Mouse (Mus musculus) heart, embryonic 10.5 days (tissue): ENCODE results near the gene Spata13. TPM values are rescaled to one million over a fixed set of nuclear protein-coding genes. Genes with fewer than 3 reads are reported as not detected.

Source experiments
- DNase-seq: peaks from one replicate; pipeline ENCODE4 v3.0.0-alpha.2; 2017; ENCODE audit warnings: low spot score
- H3K27ac ChIP-seq: fragments of 300-500 bp; sonication (generic); 2 replicates; pipeline ENCODE4 v1.5.1; 2016; ENCODE audit warnings: mild to moderate bottlenecking
- H3K27me3 ChIP-seq: fragments of 300-500 bp; sonication (generic); 2 replicates; pipeline ENCODE4 v1.6.1; 2016; ENCODE audit warnings: mild to moderate bottlenecking; ENCODE audit not compliant: poor library complexity, insufficient read depth, severe bottlenecking
- H3K36me3 ChIP-seq: fragments of 300-500 bp; sonication (generic); 2 replicates; pipeline ENCODE4 v1.6.1; 2016; ENCODE audit warnings: mild to moderate bottlenecking, moderate library complexity
- H3K4me1 ChIP-seq: fragments of 300-500 bp; sonication (generic); 2 replicates; pipeline ENCODE4 v1.6.1; 2016; ENCODE audit warnings: mild to moderate bottlenecking
- H3K4me3 ChIP-seq: fragments of 300-500 bp; sonication (generic); 2 replicates; pipeline ENCODE4 v1.5.1; 2016; ENCODE audit warnings: mild to moderate bottlenecking, moderate library complexity
- H3K9me3 ChIP-seq: fragments of 300-500 bp; sonication (generic); 2 replicates; pipeline ENCODE4 v1.6.1; 2016; ENCODE audit warnings: mild to moderate bottlenecking, moderate library complexity
- WGBS: fragments of 180-500 bp; shearing (Covaris S2); methylation state at CpG from one replicate; pipeline ENCODE4 v1.1.7; 2016; 5-methylcytosine and 5-hydroxymethylcytosine counted together
- polyA plus RNA-seq: library from polyadenylated mRNA; unstranded; fragments of >200 nt; fragmentation: Nextera tagmentation; extraction: Ambion mirVana; gene quantifications from 2 replicates; pipeline ENCODE4 v1.2.1, GENCODE M21; 2016

Gene Spata13
- polyA plus RNA-seq, 1 experiment from 2014 or later = 21.2 TPM

DNA sequence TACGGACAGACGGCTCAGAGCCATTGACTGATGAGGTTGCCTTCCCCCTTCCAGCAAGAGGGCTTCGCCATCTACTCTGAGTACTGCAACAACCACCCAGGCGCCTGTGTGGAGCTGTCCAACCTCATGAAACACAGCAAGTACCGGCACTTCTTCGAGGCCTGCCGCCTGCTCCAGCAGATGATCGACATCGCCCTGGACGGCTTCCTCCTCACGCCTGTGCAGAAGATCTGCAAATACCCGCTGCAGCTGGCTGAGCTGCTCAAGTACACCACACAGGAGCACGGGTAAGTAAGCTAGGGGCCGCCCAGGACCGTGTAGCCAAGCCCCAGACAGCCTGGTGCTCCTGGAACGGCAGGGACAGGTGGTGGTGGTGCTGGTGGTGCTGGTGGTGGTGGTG is 117.8 kb downstream of the Spata13 start:
- H3K4me1 ChIP-seq = peaks cover 4% of the 10 kb centered on the region; the same call in 1 of the 2 replicates
- no peak for DNase-seq
- H3K9me3 ChIP-seq = no peaks in the 10 kb centered on the region
- 86% methylated on average over 16 of the region's 16 CpGs for WGBS
- no peak overlapping the region for H3K4me3 ChIP-seq
- no peak overlapping the region for H3K27ac ChIP-seq
- no peaks in the 10 kb centered on the region for H3K27me3 ChIP-seq
- peaks cover 94% of the 10 kb centered on the region for H3K36me3 ChIP-seq

DNA sequence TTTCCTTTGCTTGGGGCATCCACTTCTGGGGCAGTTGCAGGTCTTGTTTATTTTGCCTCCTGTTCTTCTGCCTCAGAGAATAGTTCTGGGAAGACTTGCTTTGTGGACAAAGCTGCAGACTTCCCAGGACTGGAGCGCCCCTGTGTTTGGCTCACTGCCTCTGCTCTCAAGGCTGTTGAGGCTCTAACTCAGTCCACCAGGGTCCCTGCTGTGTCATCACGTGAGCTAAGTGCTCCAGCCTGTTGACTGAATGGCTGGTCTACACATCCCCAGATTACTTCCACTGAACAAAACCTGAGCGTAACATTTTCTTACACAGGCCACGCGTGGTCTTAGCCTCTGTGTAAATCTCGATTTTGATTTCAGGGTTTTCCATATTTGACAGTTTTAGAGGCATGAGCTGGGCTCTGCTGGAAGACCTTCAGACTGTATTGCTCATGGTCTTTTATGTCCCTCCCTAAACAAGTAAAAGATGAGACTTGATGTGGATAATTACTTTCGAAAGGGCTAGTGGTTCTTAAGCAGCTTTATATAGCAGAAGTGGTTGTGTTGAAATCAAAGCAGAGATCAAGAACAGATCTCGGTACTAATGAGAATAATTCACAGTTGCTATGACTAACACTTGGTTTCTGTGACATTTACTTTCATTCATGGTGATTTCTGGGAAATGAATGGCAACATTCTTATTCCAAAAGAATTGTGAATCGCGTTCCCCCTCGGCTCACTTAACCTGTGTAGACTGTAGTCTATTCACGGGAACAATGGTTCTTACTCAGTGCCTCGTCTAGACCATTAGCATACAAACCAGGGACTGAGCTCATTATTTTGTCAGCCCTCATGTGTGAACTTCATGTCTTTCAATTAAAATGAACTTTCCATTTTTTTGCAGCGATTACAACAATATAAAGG is 119.3 kb downstream of the Spata13 start:
- Histone ChIP-seq H3K4me1 (peaks cover 4% of the 10 kb centered on the region; the same call in 1 of the 2 replicates), H3K9me3 (no peaks in the 10 kb centered on the region), H3K4me3 (no peak overlapping the region), H3K36me3 (peaks cover 93% of the 10 kb centered on the region), H3K27me3 (no peaks in the 10 kb centered on the region), H3K27ac (no peak overlapping the region)
- WGBS = 87% methylated on average over 14 of the region's 14 CpGs
- DNase-seq = no peak

DNA sequence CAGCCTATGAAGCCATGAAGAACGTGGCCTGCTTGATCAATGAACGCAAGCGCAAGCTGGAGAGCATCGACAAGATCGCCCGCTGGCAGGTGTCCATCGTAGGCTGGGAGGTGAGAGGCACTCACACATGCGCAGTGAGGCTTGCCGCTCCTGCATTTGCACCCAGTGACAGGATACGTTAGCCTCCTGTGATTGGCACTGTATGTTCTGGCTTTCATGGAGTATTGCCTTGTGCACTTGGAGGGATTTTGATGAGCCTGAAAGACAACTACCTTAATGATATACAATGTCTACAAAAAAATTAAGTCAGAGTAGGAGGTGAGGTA is 120.0 kb downstream of the Spata13 start:
- DNase-seq = no peak
- H3K36me3 ChIP-seq = peaks cover 93% of the 10 kb centered on the region
- no peak overlapping the region for H3K4me3 ChIP-seq
- H3K27ac ChIP-seq = no peak overlapping the region
- H3K9me3 ChIP-seq = no peaks in the 10 kb centered on the region
- 95% methylated on average over 10 of the region's 10 CpGs for WGBS
- peaks cover 4% of the 10 kb centered on the region; the same call in 1 of the 2 replicates for H3K4me1 ChIP-seq
- no peaks in the 10 kb centered on the region for H3K27me3 ChIP-seq

DNA sequence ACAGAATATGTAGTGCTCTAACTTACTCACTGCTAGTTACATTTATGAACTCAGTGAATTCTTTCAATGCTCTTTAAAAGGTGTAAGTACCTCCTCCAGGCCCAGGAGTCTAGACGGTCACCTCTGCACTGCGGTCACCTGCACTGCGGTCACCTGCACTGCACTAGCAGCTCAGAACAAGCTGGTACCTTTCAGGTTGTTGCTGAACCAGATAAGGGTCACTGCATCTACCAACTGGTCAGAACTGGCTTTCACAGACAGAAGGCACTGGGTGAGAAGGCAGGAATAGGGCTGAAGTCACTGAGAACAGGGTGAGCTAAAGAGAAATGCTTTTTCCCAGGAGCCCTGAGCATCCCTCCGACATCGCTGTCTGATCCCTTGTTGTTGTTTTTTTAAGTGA is 120.9 kb downstream of the Spata13 start:
- Histone ChIP-seq H3K27me3 (no peaks in the 10 kb centered on the region), H3K4me1 (peaks cover 4% of the 10 kb centered on the region; the same call in 1 of the 2 replicates), H3K36me3 (peaks cover 94% of the 10 kb centered on the region), H3K9me3 (no peaks in the 10 kb centered on the region), H3K27ac (no peak overlapping the region), H3K4me3 (no peak overlapping the region)
- WGBS = 97% methylated on average over 5 of the region's 5 CpGs
- DNase-seq = no peak

DNA sequence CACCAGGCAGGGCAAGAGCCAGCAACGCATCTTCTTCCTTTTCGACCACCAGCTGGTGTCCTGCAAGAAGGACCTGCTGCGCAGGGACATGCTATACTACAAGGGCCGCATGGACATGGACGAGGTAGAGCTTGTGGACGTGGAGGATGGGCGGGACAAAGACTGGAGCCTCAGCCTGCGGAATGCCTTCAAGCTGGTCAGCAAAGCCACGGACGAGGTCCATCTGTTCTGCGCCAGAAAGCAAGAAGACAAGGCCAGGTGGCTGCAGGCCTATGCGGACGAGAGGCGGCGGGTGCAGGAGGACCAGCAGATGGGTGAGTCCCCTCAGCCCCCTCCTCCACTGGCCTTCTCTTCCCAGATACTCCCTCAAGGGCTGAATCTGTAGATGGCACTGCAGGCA is 122.5 kb downstream of the Spata13 start:
- WGBS = 91% methylated on average over 15 of the region's 15 CpGs
- H3K4me3 ChIP-seq = no peak overlapping the region
- peaks cover 94% of the 10 kb centered on the region for H3K36me3 ChIP-seq

DNA sequence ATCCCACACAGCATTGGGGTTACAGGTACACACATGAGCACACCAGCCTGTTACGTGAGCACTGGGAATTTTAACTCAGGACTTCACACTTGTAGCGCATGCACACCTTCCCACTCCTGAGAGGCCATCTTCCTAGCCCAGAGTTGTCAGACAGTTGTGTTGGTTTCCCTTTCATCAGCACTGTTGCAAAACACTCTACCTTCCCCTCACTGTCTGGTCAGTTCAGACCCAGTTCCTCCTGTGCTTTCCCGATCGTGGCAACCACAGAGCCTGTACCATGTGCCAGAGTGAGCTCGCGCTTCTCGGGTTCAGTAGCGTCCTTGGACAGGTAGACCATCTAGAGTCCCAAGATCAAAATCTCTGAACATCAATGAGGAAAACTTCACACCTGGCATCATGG is 123.5 kb downstream of the Spata13 start:
- H3K9me3 ChIP-seq = no peaks in the 10 kb centered on the region
- H3K4me1 ChIP-seq = 0 out of 2 replicates have a peak, but pooled peaks cover 5% of the 10 kb centered on the region
- H3K36me3 ChIP-seq = peaks cover 96% of the 10 kb centered on the region
- 95% methylated on average over 8 of the region's 8 CpGs for WGBS
- no peak for DNase-seq
- H3K4me3 ChIP-seq = no peak overlapping the region
- no peaks in the 10 kb centered on the region for H3K27me3 ChIP-seq
- no peak overlapping the region for H3K27ac ChIP-seq

More for the DNA sequence above, 122.5 kb downstream of the Spata13 start:
- DNase-seq = no peak
- Histone ChIP-seq H3K27me3 (no peaks in the 10 kb centered on the region), H3K9me3 (no peaks in the 10 kb centered on the region), H3K4me1 (peaks cover 4% of the 10 kb centered on the region; the same call in 1 of the 2 replicates), H3K27ac (no peak overlapping the region)

DNA sequence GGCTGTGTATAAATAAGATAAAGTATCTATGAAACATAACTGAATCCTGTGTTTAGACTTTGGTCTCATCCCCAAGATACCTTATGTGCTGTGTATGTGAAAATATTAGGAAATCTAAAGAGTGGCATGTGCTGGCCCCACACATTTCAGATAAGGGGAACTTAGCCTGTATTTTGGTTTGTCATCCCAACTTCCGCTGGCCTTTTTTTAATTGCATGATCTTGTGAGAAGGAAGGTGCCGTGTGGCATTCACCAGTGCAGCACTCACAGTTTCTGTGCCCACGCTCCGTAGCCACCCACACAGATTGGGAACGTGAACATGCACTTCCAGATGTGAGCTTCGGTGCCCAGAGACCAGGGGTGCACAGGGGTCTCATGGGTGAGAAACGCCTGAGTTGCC is 123.9 kb downstream of the Spata13 start:
- H3K9me3 ChIP-seq = no peaks in the 10 kb centered on the region
- no peaks in the 10 kb centered on the region for H3K27me3 ChIP-seq
- 0 out of 2 replicates have a peak, but pooled peaks cover 6% of the 10 kb centered on the region for H3K4me1 ChIP-seq
- H3K27ac ChIP-seq = no peak overlapping the region
- no peak for DNase-seq
- H3K36me3 ChIP-seq = peaks cover 99% of the 10 kb centered on the region
- WGBS = 93% methylated on average over 7 of the region's 7 CpGs
- H3K4me3 ChIP-seq = no peak overlapping the region

DNA sequence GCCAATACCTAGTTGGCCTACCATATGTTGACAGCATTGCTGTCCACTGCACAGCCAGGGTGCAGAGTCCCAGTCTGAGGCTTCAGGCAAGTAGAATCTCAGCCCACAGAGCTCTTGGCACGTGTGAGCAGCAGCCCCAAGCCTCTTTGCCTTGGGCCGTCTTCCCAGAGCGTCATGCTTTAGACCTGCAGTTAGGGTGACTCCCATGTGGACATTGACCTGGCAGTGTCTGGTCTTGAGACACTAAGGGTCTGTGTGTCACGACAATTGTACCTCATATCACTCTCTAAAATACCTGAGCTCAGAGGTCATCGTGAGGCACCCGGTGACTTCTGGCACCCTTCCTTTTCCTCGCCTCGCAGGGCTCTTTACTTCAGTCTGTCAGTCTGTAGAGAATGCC is 125.3 kb downstream of the Spata13 start:
- peaks cover 89% of the 10 kb centered on the region for H3K36me3 ChIP-seq
- no peak for DNase-seq
- H3K27me3 ChIP-seq = no peaks in the 10 kb centered on the region
- no peaks in the 10 kb centered on the region for H3K9me3 ChIP-seq
- WGBS = 90% methylated on average over 8 of the region's 8 CpGs
- no peak overlapping the region for H3K27ac ChIP-seq
- 0 out of 2 replicates have a peak, but pooled peaks cover 6% of the 10 kb centered on the region for H3K4me1 ChIP-seq
- H3K4me3 ChIP-seq = no peak overlapping the region

DNA sequence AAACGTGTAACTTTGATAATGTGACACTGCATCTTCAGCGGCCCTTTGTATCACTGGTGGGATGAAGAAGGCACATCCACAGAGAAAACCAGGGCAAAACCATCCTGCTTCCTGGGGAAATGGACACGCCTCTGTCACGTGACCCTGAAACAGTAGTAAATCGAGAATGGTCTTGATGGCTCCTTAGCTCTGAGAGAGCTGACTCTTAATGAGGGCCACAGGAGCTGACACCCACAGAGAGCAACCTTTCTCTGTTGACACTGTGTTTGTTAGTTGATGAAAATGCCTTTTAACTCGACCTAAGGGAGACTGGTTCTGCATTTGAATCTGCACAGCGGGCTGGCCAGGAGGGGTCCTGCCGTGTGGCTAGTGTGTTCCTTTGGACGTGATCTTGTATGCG is 128.0 kb downstream of the Spata13 start:
- H3K36me3 ChIP-seq = peaks cover 62% of the 10 kb centered on the region
- DNase-seq = no peak
- H3K4me1 ChIP-seq = peaks cover 32% of the 10 kb centered on the region
- no peaks in the 10 kb centered on the region for H3K27me3 ChIP-seq
- WGBS = 79% methylated on average over 10 of the region's 10 CpGs
- H3K4me3 ChIP-seq = no peak overlapping the region
- H3K27ac ChIP-seq = no peak overlapping the region
- no peaks in the 10 kb centered on the region for H3K9me3 ChIP-seq

DNA sequence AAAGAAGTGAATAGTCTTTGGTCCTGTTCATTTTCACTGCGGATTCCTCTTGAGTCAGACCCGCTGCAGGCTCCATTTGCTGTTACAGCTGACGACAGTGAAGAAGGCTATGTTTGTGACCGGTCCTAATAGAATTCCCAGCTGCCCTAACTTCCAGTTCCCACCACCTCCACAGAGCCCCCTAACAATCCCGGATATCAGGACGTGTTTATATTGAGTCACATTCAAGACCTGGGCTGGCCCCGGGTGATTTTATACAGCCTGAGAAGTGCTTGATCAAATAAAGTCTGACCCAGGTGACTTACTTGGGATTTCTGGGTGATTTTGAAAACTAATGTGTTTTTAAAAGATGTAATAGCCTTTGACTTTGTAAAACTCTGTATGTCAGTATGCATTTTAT is 129.0 kb downstream of the Spata13 start:
- WGBS = 83% methylated on average over 7 of the region's 7 CpGs
- no peaks in the 10 kb centered on the region for H3K9me3 ChIP-seq
- H3K36me3 ChIP-seq = peaks cover 53% of the 10 kb centered on the region
- DNase-seq = no peak
- no peak overlapping the region for H3K4me3 ChIP-seq
- H3K27me3 ChIP-seq = no peaks in the 10 kb centered on the region
- H3K4me1 ChIP-seq = peaks cover 37% of the 10 kb centered on the region
- no peak overlapping the region for H3K27ac ChIP-seq

DNA sequence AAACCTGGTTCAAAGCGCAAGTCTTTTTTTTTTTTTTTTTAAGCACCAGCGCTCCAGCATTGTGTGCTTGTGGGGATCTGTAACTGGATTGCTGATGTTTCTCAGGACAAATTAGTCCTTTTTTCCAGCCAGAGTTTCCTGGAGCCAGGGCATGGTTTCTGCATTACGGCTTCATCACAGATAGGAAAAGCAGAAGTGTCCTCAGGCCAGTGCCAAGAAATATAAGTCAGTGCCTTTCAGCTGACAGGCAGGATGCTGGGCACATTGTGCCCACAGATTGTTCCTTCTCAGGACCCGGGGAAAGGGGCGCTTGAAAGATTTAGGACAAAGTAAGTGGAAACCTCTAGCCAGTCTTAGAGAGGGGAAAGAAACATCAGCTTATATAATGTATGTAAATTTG is 129.9 kb downstream of the Spata13 start:
- WGBS = 79% methylated on average over 5 of the region's 5 CpGs
- Histone ChIP-seq H3K27ac (no peak overlapping the region), H3K36me3 (peaks cover 44% of the 10 kb centered on the region), H3K4me3 (no peak overlapping the region), H3K9me3 (no peaks in the 10 kb centered on the region), H3K4me1 (peaks cover 39% of the 10 kb centered on the region), H3K27me3 (no peaks in the 10 kb centered on the region)
- no peak for DNase-seq

DNA sequence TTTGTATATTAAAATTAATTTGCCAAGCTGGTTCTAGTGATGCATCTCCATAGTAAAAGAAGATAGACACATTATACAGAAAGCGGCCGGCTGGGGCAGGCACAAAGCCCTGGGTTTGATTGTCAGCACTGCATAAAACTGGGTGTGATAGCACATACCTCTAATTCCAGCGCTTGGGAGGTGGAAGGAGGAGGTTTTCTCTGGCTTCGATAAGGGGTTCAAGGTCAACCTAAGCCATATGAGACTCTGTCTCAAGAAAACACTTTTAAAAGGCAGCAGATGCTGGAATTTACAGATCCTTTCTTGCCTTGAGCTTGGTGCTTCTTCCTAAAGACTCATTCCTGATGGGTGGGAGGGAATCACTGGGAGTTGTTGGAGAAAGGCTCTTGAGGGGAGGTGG is 130.7 kb downstream of the Spata13 start:
- peak overlapping the region; percentile 65; the same call in 1 of the 2 replicates for H3K27ac ChIP-seq

DNA sequence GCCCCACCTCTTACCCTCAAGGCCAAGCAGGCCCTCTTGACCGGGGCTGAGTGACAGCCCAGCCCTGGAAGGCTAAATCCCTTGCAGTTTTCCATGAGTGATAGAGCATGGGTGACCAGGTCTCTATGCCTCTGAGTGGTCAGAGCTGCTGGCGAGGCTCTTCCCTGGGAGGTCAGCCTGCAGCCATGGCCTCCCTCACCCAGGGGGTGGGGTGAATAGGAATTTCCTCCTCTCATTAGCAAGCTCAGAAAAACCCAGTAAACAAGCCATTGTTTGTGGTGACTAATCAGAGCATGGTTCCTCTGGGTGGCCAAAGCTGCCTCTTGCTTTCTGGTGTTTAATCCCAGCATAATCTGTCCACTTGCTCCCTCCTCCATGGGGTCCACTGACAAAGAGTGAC is 131.2 kb downstream of the Spata13 start:
- Histone ChIP-seq H3K4me3 (no peak overlapping the region), H3K27me3 (no peaks in the 10 kb centered on the region), H3K27ac (peak overlapping the region; percentile 65), H3K36me3 (peaks cover 31% of the 10 kb centered on the region), H3K9me3 (no peaks in the 10 kb centered on the region), H3K4me1 (peaks cover 43% of the 10 kb centered on the region)
- WGBS = 46% methylated on average over 2 of the region's 2 CpGs
- no peak for DNase-seq

More for the DNA sequence above, 130.7 kb downstream of the Spata13 start:
- DNase-seq = no peak
- H3K4me3 ChIP-seq = no peak overlapping the region
- WGBS = 61% methylated on average over 4 of the region's 4 CpGs
- peaks cover 43% of the 10 kb centered on the region for H3K4me1 ChIP-seq
- no peaks in the 10 kb centered on the region for H3K9me3 ChIP-seq
- peaks cover 36% of the 10 kb centered on the region for H3K36me3 ChIP-seq
- H3K27me3 ChIP-seq = no peaks in the 10 kb centered on the region
